Mouse (Mus musculus): ENCODE measurements around the gene Phox2b.

The Phox2b gene

GRCm38 (mm10) chr5:67091766-67092165, 7.3 kb downstream of the Phox2b start:
- no peak for DNase-seq (ENCODE audit: low spot score)

DNA sequence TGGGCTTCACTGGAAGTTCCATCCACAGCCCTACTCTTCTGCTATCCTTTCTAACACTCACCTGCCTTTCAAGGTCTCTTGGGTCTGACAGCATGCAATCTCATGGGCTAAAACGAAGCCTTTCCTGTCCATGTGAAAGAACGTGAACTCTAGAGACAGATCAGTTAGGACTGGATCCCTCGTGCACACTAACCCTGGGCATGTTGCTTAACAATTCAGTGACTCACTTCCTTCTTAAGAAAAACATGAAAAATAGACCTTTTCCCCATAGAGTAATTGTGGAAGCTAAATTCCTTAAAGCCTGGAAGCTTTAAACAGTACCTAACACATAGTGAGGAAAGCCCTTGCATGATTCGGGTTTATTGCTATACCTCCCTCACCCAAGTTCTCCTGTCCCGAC, 8.2 kb downstream of the Phox2b start:
- no peak for DNase-seq (ENCODE audit: low spot score)

DNA sequence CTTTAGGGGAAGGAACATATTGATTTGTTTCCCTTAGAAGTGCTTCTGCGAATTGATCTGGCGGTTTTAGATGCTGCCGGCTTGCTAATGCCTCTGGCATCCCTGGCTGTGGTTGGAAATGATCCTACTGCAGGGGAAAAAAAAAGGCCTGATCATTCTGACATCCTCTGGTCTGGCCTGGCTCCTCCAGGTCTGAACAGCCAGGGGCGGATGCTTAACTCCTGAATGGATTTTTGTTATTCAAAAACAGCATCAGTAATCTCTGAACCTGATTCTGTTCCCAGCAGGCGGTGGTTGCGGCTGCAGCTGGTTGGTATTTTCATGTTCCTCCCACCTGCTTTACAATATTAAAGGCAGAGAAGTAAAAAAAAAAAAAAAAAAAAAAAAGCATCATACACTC, 16.0 kb downstream of the Phox2b start:
- no peak for DNase-seq (ENCODE audit: low spot score)

DNA sequence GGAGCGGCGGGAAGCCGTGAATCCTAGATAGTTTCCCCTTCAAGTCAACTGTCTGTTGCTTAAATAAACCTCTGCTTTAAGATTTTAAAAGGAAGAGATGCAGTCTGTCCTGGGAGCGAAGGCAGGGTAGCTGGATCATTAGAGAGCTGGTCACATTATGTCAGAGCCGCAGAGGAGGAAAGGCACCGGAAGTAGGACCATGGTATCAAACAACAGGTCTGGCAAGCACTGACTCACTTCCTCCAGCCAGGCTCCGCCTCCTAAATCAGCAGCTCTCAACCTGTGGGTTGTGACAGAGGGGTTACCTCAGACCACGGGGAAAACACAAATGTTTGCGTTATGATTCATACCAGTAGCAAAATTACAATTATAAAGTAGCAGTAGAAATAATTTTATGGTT, 35.5 kb downstream of the Phox2b start:
- no peak for DNase-seq (ENCODE audit: low spot score)

- no peak for DNase-seq (ENCODE audit: low spot score)
Measured at GRCm38 (mm10) chr5:67060519-67060918, 38.6 kb downstream of the Phox2b start.

DNA sequence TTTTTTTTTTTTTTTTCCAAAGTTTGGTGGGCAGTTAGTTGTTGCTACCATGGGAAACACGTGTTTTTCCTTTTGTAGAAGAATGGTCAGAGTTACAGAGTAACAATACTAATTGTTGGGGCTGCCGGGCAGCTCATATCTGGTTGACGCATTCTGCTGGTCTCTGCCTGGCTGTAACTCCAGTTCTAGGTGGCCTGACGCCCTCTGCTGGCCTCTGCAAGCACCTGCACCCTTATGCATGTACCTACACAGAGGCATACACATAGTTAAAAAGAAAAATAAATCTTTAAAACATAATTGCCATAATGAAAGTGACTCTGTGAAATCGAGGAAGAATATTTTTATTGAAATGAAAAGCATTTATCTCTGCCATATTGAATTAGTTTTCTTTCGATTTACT, 41.3 kb downstream of the Phox2b start:
- DNase-seq (ENCODE audit: low spot score): no peak

- no peak for DNase-seq (ENCODE audit: low spot score)
Measured at GRCm38 (mm10) chr5:67048003-67048402, 51.1 kb downstream of the Phox2b start.
